Mouse (Mus musculus) left cerebral cortex, postnatal 14 days (tissue): Measurements from ENCODE around the gene Serpina16. TPM values are rescaled to one million over a fixed set of nuclear protein-coding genes. Genes with fewer than 3 reads are reported as not detected.

ENCODE experiments used
- DNase-seq, 2 experiments: peaks; one replicate each; pipeline ENCODE4 v3.0.0; 2021 to 2022; ENCODE audit warnings: low spot score in 2 of 2, mixed read lengths in 1 of 2
- intact Hi-C: fragments of 180-260 bp; cut with DNase I; formaldehyde crosslinking; loops from one replicate; pipeline ENCODE4 v1.15.1; 2025
- total RNA-seq, 2 experiments: library from RNA; stranded (reverse); gene quantifications; 2 replicates each; pipeline ENCODE4 v1.2.3; 2021

Gene Serpina16
- total RNA-seq, 2 experiments from 2014 or later, result not detected

DNA sequence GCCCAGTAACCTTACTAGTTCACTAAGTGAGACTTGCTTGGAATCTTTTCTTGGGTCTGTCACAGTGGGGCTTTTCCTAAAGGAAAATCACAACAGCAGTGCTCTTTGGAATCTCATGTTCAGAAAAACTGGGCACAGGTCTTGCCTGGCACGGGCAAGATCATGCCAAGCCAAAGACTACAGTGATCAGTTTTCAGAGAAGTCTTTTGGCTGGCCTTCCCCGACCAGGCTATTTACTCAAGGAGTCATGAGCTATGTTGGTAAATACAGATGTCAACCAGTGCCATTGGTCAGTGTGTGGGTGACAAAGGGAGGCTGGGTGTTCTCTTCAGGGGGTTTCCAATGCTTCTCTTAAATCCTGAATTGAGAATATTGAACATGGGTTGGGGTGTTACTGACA is 16.8 kb downstream of the Serpina16 start:
- no peak for DNase-seq
- intact Hi-C loops, result no loop called here

- no peak for DNase-seq
- intact Hi-C loops, result no loop called here
Observed at GRCm38 (mm10) chr12:103657991-103658390, 17.9 kb downstream of the Serpina16 start.

- intact Hi-C loops, result no loop called here
- no peak for DNase-seq
Observed at GRCm38 (mm10) chr12:103656848-103657626, 18.9 kb downstream of the Serpina16 start, which contains the start of gene Serpina6. TSS of gene Serpina6 (minus strand) at chr12:103657212.

DNA sequence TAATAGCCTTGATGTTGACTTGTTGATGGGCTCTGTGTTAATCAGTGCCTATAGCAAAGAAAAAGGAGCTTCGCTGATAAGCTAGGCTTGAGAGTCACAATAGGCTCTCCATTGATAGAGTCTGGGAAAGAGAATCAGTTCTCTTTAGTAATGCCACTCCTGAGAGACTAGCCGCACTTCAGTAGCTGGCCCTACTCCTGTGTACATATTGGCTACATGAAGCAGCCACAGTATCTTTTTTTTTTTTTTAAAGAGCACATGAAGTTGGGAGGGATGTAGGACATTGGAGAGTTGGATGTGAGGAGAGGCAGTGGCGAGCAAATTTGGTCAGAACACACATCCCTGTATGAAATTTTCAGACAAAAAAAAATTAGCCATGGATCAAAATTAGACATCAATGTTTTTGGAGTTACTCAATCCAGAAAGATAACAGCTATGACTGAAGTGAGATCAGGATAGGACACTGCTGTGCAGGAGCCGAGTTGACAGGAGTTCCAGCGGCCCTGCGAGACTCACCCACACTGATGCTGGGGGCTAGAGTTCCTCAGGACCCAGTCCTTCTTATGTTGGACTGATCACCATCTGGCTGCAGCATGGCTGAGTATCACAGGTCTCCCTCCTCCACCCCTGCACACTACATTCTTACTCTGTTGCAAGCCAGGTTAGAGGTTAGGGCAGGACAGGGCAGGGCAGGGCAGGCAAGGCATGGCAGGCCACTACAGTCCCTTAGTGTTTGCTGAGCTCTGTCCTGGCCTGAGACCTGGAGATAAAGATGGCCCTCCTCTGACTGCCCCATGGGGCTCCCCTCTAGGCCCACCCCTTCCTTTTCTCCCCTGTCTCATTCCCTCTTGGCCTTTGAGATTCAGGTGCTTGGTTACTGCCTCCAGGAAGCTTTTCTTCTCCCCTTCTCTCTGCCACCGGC is 20.6 kb downstream of the Serpina16 start:
- DNase-seq, result no peak
- intact Hi-C loops, result no loop called here

DNA sequence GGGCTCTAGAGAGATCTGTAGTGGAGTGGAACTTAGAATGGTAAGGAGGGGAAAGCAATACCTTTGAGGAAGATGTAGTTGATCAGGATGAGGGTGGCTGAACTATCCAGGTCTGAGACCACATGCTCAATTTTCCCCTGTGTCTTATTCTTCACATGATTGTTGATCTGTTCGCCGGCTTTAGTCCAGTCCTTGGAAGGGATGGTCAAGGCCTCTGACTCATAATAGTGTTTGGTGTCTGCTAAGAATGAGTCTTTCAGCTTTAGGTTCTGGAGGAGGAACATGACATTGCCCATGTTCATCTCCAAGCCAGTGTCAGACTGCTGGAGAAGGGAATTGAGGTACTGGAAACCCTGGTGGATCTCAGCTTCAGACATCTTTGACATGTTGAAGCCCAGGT is 22.1 kb downstream of the Serpina16 start:
- no peak for DNase-seq
- intact Hi-C loops, result no loop called here

- no peak for DNase-seq
- intact Hi-C loops, result no loop called here
Observed at GRCm38 (mm10) chr12:103646314-103646713, 29.6 kb downstream of the Serpina16 start.

DNA sequence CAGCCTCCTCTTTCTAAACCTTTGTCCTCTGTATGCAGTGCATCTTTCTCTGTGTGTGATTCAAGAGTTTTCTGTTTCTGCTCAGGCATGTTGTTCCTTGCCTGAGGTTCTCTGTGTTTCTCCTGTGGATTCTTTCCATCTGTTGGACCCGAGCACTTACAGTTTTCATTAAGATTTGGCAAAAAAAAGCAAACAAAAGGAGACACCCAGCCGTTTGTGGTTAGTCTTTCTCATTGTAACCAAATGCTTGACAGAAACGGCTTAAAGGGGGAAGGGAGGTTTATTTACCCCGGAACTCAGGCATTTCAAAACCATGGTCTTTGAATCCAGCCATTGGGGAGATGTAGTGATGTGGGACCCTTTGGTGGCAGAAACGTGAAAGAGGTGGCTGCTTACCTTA is 31.3 kb downstream of the Serpina16 start:
- no peak for DNase-seq
- intact Hi-C loops, result no loop called here

DNA sequence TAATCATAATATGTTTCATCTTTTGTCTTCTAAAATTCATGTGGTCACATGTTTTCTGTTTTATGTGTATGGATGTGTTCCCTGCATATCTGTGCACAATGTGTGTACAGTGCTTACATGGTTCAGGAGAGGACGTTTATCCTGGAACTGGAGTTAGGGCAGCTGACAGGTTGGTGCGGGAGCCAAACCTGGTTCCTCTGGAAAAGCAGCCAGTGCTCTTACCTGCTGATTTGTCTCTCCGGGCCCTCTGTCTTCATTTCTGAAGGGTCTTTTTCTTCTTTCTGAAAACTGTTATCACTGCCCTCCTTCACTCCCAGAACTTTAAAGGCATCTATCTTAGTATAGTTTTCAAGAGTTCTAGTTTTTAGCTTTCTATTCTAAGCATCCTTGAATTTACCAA is 32.1 kb downstream of the Serpina16 start:
- intact Hi-C loops, result loop anchor here (2.0 kb wide), 2 partner anchors 145 to 217 kb away; no protein-coding TSS in a partner anchor
- DNase-seq, result no peak

- DNase-seq, result peak; percentile 86 to 91
- intact Hi-C loops, result loop anchor here (2.0 kb wide), 2 partner anchors 145 to 217 kb away; no protein-coding TSS in a partner anchor
Observed at GRCm38 (mm10) chr12:103643336-103643735, 32.6 kb downstream of the Serpina16 start.

- intact Hi-C loops, result no loop called here
- no peak for DNase-seq
Observed at GRCm38 (mm10) chr12:103635846-103636245, 40.1 kb downstream of the Serpina16 start.

DNA sequence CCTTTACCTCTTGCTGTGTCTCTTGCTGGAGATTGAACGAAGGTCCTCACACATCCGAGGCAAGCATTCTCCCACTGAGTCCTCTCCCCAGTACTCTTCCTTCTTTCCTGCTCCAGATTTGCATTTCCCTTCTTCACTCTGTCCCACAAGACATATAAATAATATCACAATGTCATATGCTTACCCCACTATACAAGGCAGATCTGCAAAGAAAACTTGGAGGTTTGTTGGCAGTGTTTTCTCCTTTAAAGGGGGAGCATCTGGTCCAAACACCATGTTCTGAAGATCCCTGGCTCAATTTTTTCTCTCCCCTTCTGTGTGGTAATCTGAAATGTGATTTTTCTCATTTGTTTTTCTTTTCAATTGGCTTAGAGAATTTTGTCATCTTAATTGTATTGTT is 41.5 kb downstream of the Serpina16 start:
- intact Hi-C loops, result no loop called here
- DNase-seq, result no peak

GRCm38 (mm10) chr12:103631203-103631612 is 44.7 kb downstream of the Serpina16 start, which contains the start of gene Serpina10:
TSS of gene Serpina10 (minus strand) at chr12:103631444.
- DNase-seq, result no peak
- intact Hi-C loops, result no loop called here

Other genes with a start within 250 kb of the Serpina16 start
- 10 to 100 TPM; 27.2 to 34.9 TPM for gene Ifi27, start 241.9 kb downstream of the Serpina16 start, total RNA-seq
- gene Ifi27l2a, start 232.5 kb downstream of the Serpina16 start, total RNA-seq, result 1 to 10 TPM; 2.5 to 3.3 TPM
- gene Ifi27l2b, start 218.9 kb downstream of the Serpina16 start, total RNA-seq, result not detected
- 10 to 100 TPM; 14.5 to 14.6 TPM for gene Ppp4r4, start 143.9 kb downstream of the Serpina16 start, total RNA-seq
- gene Serpina10, start 44.7 kb downstream of the Serpina16 start, total RNA-seq, result not detected
- gene Serpina6, start 18.9 kb downstream of the Serpina16 start, total RNA-seq, result not detected
- not detected for gene Serpina1f, start 19.4 kb upstream of the Serpina16 start, total RNA-seq
- not detected for gene Serpina1d, start 97.5 kb upstream of the Serpina16 start, total RNA-seq
- gene Serpina1b, start 154.2 kb upstream of the Serpina16 start, total RNA-seq, result not detected
- not detected for gene Serpina1a, start 187.4 kb upstream of the Serpina16 start, total RNA-seq
- not detected for gene Serpina1c, start 228.7 kb upstream of the Serpina16 start, total RNA-seq